Mouse (Mus musculus) kidney, embryonic 16.5 days (tissue): ENCODE data around the gene 1500009C09Rik. TPM values are rescaled to one million over a fixed set of nuclear protein-coding genes. Genes with fewer than 3 reads are reported as not detected.
"Not testable (repeated sequence)": the region's sequence is repeated elsewhere in the genome, so short reads cannot be mapped to it uniquely, and the experiment has no call there.

Experiments
- ATAC-seq: fragments of 200-750 bp; cut with Nextera tagmentation; 2 replicates; pipeline ENCODE4 v1.8.0; 2017; ENCODE audit warnings: moderate TSS enrichment; ENCODE audit not compliant: low FRiP score, low TSS enrichment
- H3K27ac ChIP-seq: fragments of 300-500 bp; sonication (generic); 2 replicates; pipeline ENCODE4 v1.5.1; 2014; ENCODE audit warnings: low read length
- H3K27me3 ChIP-seq: fragments of 300-500 bp; sonication (generic); 2 replicates; pipeline ENCODE4 v1.6.1; 2014; ENCODE audit warnings: low read length, control low read depth, mixed read lengths; ENCODE audit not compliant: insufficient read depth
- H3K36me3 ChIP-seq: fragments of 300-500 bp; sonication (generic); 2 replicates; pipeline ENCODE4 v1.6.1; 2014; ENCODE audit warnings: low read length, control low read depth, mixed read lengths; ENCODE audit not compliant: insufficient read depth
- H3K4me1 ChIP-seq: fragments of 300-500 bp; sonication (generic); 2 replicates; pipeline ENCODE4 v1.6.1; 2014; ENCODE audit warnings: low read length, control low read depth, mixed read lengths; ENCODE audit not compliant: insufficient read depth
- H3K4me2 ChIP-seq: fragments of 300-500 bp; sonication (generic); replicated peaks from 2 replicates; pipeline ENCODE4 v1.6.1; 2014; ENCODE audit warnings: low read depth, low read length
- H3K4me3 ChIP-seq: fragments of 300-500 bp; sonication (generic); 2 replicates; pipeline ENCODE4 v1.5.1; 2014; ENCODE audit warnings: mild to moderate bottlenecking, low read length
- H3K9ac ChIP-seq: fragments of 300-500 bp; sonication (generic); replicated peaks from 2 replicates; pipeline ENCODE4 v1.6.1; 2014; ENCODE audit warnings: low read length
- H3K9me3 ChIP-seq: fragments of 300-500 bp; sonication (generic); 2 replicates; pipeline ENCODE4 v1.6.1; 2016; ENCODE audit warnings: low read length, control low read depth
- WGBS: fragments of 180-500 bp; shearing (Covaris S2); extraction: QIAGEN DNeasy Blood & Tissue Kit; methylation state at CpG from one replicate; pipeline ENCODE4 v1.1.7; 2014; 5-methylcytosine and 5-hydroxymethylcytosine counted together
- polyA plus RNA-seq: library from polyadenylated mRNA; unstranded; fragments of >200 nt; fragmentation: Nextera tagmentation; extraction: Ambion mirVana; gene quantifications from 2 replicates; pipeline ENCODE4 v1.2.1, GENCODE M21; 2015

Gene 1500009C09Rik
- polyA plus RNA-seq, 1 experiment from 2014 or later, result not detected

GRCm38 (mm10) chr15:82244805-82245161 is 7.4 kb upstream of the 1500009C09Rik start:
- H3K36me3 ChIP-seq, ATAC-seq, H3K9me3 ChIP-seq, H3K27me3 ChIP-seq: not testable (repeated sequence)
- peak overlapping the region; percentile 89 for H3K4me3 ChIP-seq
- WGBS, result 18% methylated on average over 9 of the region's 9 CpGs
- peaks cover 11% of the 10 kb centered on the region for H3K4me1 ChIP-seq
- peak overlapping the region; percentile 79 for H3K9ac ChIP-seq
- H3K27ac ChIP-seq, result peak overlapping the region; percentile 91
- peak overlapping the region; percentile 97 for H3K4me2 ChIP-seq

- peaks cover 3% of the 10 kb centered on the region; the same call in 1 of the 2 replicates for H3K9me3 ChIP-seq
- no peak overlapping the region for H3K27ac ChIP-seq
- H3K36me3 ChIP-seq, result no peaks in the 10 kb centered on the region
- H3K27me3 ChIP-seq, result no peaks in the 10 kb centered on the region
- no peak overlapping the region for H3K9ac ChIP-seq
- no peak for ATAC-seq
- H3K4me1 ChIP-seq, result peaks cover 11% of the 10 kb centered on the region
- H3K4me3 ChIP-seq, result no peak overlapping the region
- 72% methylated on average over 3 of the region's 3 CpGs for WGBS
- H3K4me2 ChIP-seq, result no peak overlapping the region
Observed at GRCm38 (mm10) chr15:82247131-82247776, 4.9 kb upstream of the 1500009C09Rik start.

GRCm38 (mm10) chr15:82251579-82251978 is 618 bp upstream of the 1500009C09Rik start:
- Histone ChIP-seq H3K4me3 (no peak overlapping the region), H3K36me3 (no peaks in the 10 kb centered on the region), H3K4me2 (no peak overlapping the region), H3K27ac (no peak overlapping the region), H3K4me1 (no peaks in the 10 kb centered on the region), H3K27me3 (no peaks in the 10 kb centered on the region), H3K9ac (no peak overlapping the region), H3K9me3 (peaks cover 3% of the 10 kb centered on the region; the same call in 1 of the 2 replicates)
- 99% methylated on average over 3 of the region's 3 CpGs for WGBS
- ATAC-seq, result no peak

GRCm38 (mm10) chr15:82255248-82255647 is 3.1 kb downstream of the 1500009C09Rik start:
- H3K4me1 ChIP-seq, result no peaks in the 10 kb centered on the region
- no peak for ATAC-seq
- no peak overlapping the region for H3K4me2 ChIP-seq
- H3K9me3 ChIP-seq, result peaks cover 3% of the 10 kb centered on the region; the same call in 1 of the 2 replicates
- H3K4me3 ChIP-seq, result no peak overlapping the region
- H3K27ac ChIP-seq, result no peak overlapping the region
- no peaks in the 10 kb centered on the region for H3K36me3 ChIP-seq
- no peaks in the 10 kb centered on the region; the same call in 1 of the 2 replicates for H3K27me3 ChIP-seq
- WGBS, result 59% methylated on average over 4 of the region's 4 CpGs
- H3K9ac ChIP-seq, result no peak overlapping the region

- no peak overlapping the region for H3K27ac ChIP-seq
- no peaks in the 10 kb centered on the region for H3K36me3 ChIP-seq
- 27% methylated on average over 10 of the region's 10 CpGs for WGBS
- no peaks in the 10 kb centered on the region; the same call in 1 of the 2 replicates for H3K27me3 ChIP-seq
- no peak overlapping the region for H3K4me2 ChIP-seq
- ATAC-seq, result 0 out of 2 replicates have a peak, but pooled peaks have one; percentile 31
- no peak overlapping the region for H3K9ac ChIP-seq
- peaks cover 3% of the 10 kb centered on the region; the same call in 1 of the 2 replicates for H3K9me3 ChIP-seq
- no peak overlapping the region for H3K4me3 ChIP-seq
- H3K4me1 ChIP-seq, result no peaks in the 10 kb centered on the region
Observed at GRCm38 (mm10) chr15:82255944-82256383, 3.8 kb downstream of the 1500009C09Rik start.

GRCm38 (mm10) chr15:82259510-82259909 is 7.3 kb downstream of the 1500009C09Rik start:
- H3K36me3 ChIP-seq, result no peaks in the 10 kb centered on the region
- no peaks in the 10 kb centered on the region; the same call in 1 of the 2 replicates for H3K27me3 ChIP-seq
- H3K4me1 ChIP-seq, result no peaks in the 10 kb centered on the region
- no peak for ATAC-seq
- H3K4me3 ChIP-seq, result no peak overlapping the region
- no peak overlapping the region for H3K27ac ChIP-seq
- WGBS, result 11% methylated on average over 16 of the region's 16 CpGs
- H3K4me2 ChIP-seq, result no peak overlapping the region
- no peak overlapping the region for H3K9ac ChIP-seq
- no peaks in the 10 kb centered on the region for H3K9me3 ChIP-seq

GRCm38 (mm10) chr15:82266356-82266755 is 14.2 kb downstream of the 1500009C09Rik start:
- no peaks in the 10 kb centered on the region for H3K27me3 ChIP-seq
- WGBS, result 13% methylated on average over 6 of the region's 6 CpGs
- no peak overlapping the region for H3K9ac ChIP-seq
- no peak overlapping the region for H3K4me3 ChIP-seq
- H3K27ac ChIP-seq, result no peak overlapping the region
- no peak overlapping the region for H3K4me2 ChIP-seq
- no peaks in the 10 kb centered on the region for H3K4me1 ChIP-seq
- ATAC-seq, result no peak
- no peaks in the 10 kb centered on the region for H3K9me3 ChIP-seq
- H3K36me3 ChIP-seq, result no peaks in the 10 kb centered on the region

- H3K36me3 ChIP-seq, result no peaks in the 10 kb centered on the region
- H3K9me3 ChIP-seq, result no peaks in the 10 kb centered on the region
- H3K4me1 ChIP-seq, result no peaks in the 10 kb centered on the region
- peaks cover 13% of the 10 kb centered on the region for H3K27me3 ChIP-seq
- no peak overlapping the region for H3K4me2 ChIP-seq
- ATAC-seq, result no peak
- 31% methylated on average over 3 of the region's 3 CpGs for WGBS
- no peak overlapping the region for H3K4me3 ChIP-seq
- no peak overlapping the region for H3K27ac ChIP-seq
- H3K9ac ChIP-seq, result no peak overlapping the region
Observed at GRCm38 (mm10) chr15:82268185-82268584, 16.0 kb downstream of the 1500009C09Rik start.

- Histone ChIP-seq H3K9me3 (no peaks in the 10 kb centered on the region), H3K27ac (no peak overlapping the region), H3K36me3 (no peaks in the 10 kb centered on the region), H3K4me2 (no peak overlapping the region), H3K9ac (no peak overlapping the region), H3K4me3 (no peak overlapping the region), H3K4me1 (no peaks in the 10 kb centered on the region), H3K27me3 (peaks cover 19% of the 10 kb centered on the region)
- 82% methylated on average over 9 of the region's 9 CpGs for WGBS
- no peak for ATAC-seq
Observed at GRCm38 (mm10) chr15:82268783-82269182, 16.6 kb downstream of the 1500009C09Rik start.

- Histone ChIP-seq H3K9ac (no peak overlapping the region), H3K4me1 (peaks cover 15% of the 10 kb centered on the region), H3K9me3 (no peaks in the 10 kb centered on the region), H3K27me3 (peaks cover 43% of the 10 kb centered on the region), H3K4me2 (no peak overlapping the region), H3K27ac (no peak overlapping the region), H3K36me3 (no peaks in the 10 kb centered on the region), H3K4me3 (no peak overlapping the region)
- ATAC-seq, result no peak
- 4% methylated on average over 5 of the region's 5 CpGs for WGBS
Observed at GRCm38 (mm10) chr15:82271201-82271600, 19.0 kb downstream of the 1500009C09Rik start.
